Mouse (Mus musculus): ENCODE measurements around the gene Ptprt. TPM values are rescaled to one million over a fixed set of nuclear protein-coding genes. Genes with fewer than 3 reads are reported as not detected.

Ptprt gene
- polyA plus RNA-seq, 1 experiment from 2014 or later, result 23.6 TPM

- no peak overlapping the region for H3K27ac ChIP-seq (ENCODE audit: low read depth, low read length)
- no peaks in the 10 kb centered on the region for H3K9me3 ChIP-seq (ENCODE audit: control insufficient read depth, low read length)
- H3K36me3 ChIP-seq (ENCODE audit: control insufficient read depth, insufficient read depth, low read length), result no peaks in the 10 kb centered on the region
- H3K27me3 ChIP-seq (ENCODE audit: control insufficient read depth, insufficient read depth, low read length), result no peaks in the 10 kb centered on the region
- H3K4me2 ChIP-seq (ENCODE audit: low read depth, low read length), result no peak overlapping the region
- H3K4me3 ChIP-seq (ENCODE audit: low read depth, low read length), result no peak overlapping the region
- peaks cover 9% of the 10 kb centered on the region; the same call in 1 of the 2 replicates for H3K4me1 ChIP-seq (ENCODE audit: control insufficient read depth, insufficient read depth, low read length)
- ATAC-seq (ENCODE audit: low read depth), result peak; percentile 74; the same call in 1 of the 2 replicates
- WGBS, result 24% methylated on average over 2 of the region's 2 CpGs
- H3K9ac ChIP-seq (replicated peaks; ENCODE audit: low read depth, low read length), result no peak overlapping the region
Measured at GRCm38 (mm10) chr2:162251272-162251671, 409.7 kb downstream of the Ptprt start.

- ATAC-seq (ENCODE audit: low read depth), result no peak
- Histone ChIP-seq H3K9me3 (ENCODE audit: control insufficient read depth, low read length) (no peaks in the 10 kb centered on the region), H3K36me3 (ENCODE audit: control insufficient read depth, insufficient read depth, low read length) (no peaks in the 10 kb centered on the region), H3K4me2 (ENCODE audit: low read depth, low read length) (no peak overlapping the region), H3K4me3 (ENCODE audit: low read depth, low read length) (no peak overlapping the region), H3K9ac (replicated peaks; ENCODE audit: low read depth, low read length) (no peak overlapping the region), H3K27ac (ENCODE audit: low read depth, low read length) (no peak overlapping the region), H3K4me1 (ENCODE audit: control insufficient read depth, insufficient read depth, low read length) (peaks cover 9% of the 10 kb centered on the region; the same call in 1 of the 2 replicates), H3K27me3 (ENCODE audit: control insufficient read depth, insufficient read depth, low read length) (no peaks in the 10 kb centered on the region)
- 86% methylated on average over 4 of the region's 4 CpGs for WGBS
Measured at GRCm38 (mm10) chr2:162248296-162248695, 412.7 kb downstream of the Ptprt start.

- WGBS, result 62% methylated on average over 1 of the region's 1 CpGs
- H3K36me3 ChIP-seq (ENCODE audit: control insufficient read depth, insufficient read depth, low read length), result no peaks in the 10 kb centered on the region
- no peaks in the 10 kb centered on the region for H3K4me1 ChIP-seq (ENCODE audit: control insufficient read depth, insufficient read depth, low read length)
- H3K4me2 ChIP-seq (ENCODE audit: low read depth, low read length), result no peak overlapping the region
- no peaks in the 10 kb centered on the region for H3K9me3 ChIP-seq (ENCODE audit: control insufficient read depth, low read length)
- H3K27ac ChIP-seq (ENCODE audit: low read depth, low read length), result no peak overlapping the region
- ATAC-seq (ENCODE audit: low read depth), result no peak
- H3K27me3 ChIP-seq (ENCODE audit: control insufficient read depth, insufficient read depth, low read length), result no peaks in the 10 kb centered on the region
- H3K4me3 ChIP-seq (ENCODE audit: low read depth, low read length), result no peak overlapping the region
- no peak overlapping the region for H3K9ac ChIP-seq (replicated peaks; ENCODE audit: low read depth, low read length)
Measured at GRCm38 (mm10) chr2:162222476-162222875, 438.5 kb downstream of the Ptprt start.

- no peak for ATAC-seq (ENCODE audit: low read depth)
- no peak overlapping the region for H3K27ac ChIP-seq (ENCODE audit: low read depth, low read length)
- no peak overlapping the region for H3K4me2 ChIP-seq (ENCODE audit: low read depth, low read length)
- no peak overlapping the region for H3K4me3 ChIP-seq (ENCODE audit: low read depth, low read length)
- H3K9me3 ChIP-seq (ENCODE audit: control insufficient read depth, low read length), result no peaks in the 10 kb centered on the region
- no peaks in the 10 kb centered on the region for H3K4me1 ChIP-seq (ENCODE audit: control insufficient read depth, insufficient read depth, low read length)
- H3K36me3 ChIP-seq (ENCODE audit: control insufficient read depth, insufficient read depth, low read length), result no peaks in the 10 kb centered on the region
- H3K9ac ChIP-seq (replicated peaks; ENCODE audit: low read depth, low read length), result no peak overlapping the region
- no peaks in the 10 kb centered on the region for H3K27me3 ChIP-seq (ENCODE audit: control insufficient read depth, insufficient read depth, low read length)
Measured at GRCm38 (mm10) chr2:162220586-162220985, 440.4 kb downstream of the Ptprt start.

- ATAC-seq (ENCODE audit: low read depth), result no peak
Measured at GRCm38 (mm10) chr2:162219507-162219906, 441.4 kb downstream of the Ptprt start.

GRCm38 (mm10) chr2:162217896-162218295, 443.1 kb downstream of the Ptprt start:
- Histone ChIP-seq H3K27ac (ENCODE audit: low read depth, low read length) (no peak overlapping the region), H3K36me3 (ENCODE audit: control insufficient read depth, insufficient read depth, low read length) (no peaks in the 10 kb centered on the region), H3K4me2 (ENCODE audit: low read depth, low read length) (no peak overlapping the region), H3K9ac (replicated peaks; ENCODE audit: low read depth, low read length) (no peak overlapping the region), H3K4me1 (ENCODE audit: control insufficient read depth, insufficient read depth, low read length) (no peaks in the 10 kb centered on the region), H3K9me3 (ENCODE audit: control insufficient read depth, low read length) (no peaks in the 10 kb centered on the region), H3K27me3 (ENCODE audit: control insufficient read depth, insufficient read depth, low read length) (no peaks in the 10 kb centered on the region), H3K4me3 (ENCODE audit: low read depth, low read length) (no peak overlapping the region)
- WGBS, result 89% methylated on average over 5 of the region's 5 CpGs
- no peak for ATAC-seq (ENCODE audit: low read depth)

More at GRCm38 (mm10) chr2:162219507-162219906, 441.4 kb downstream of the Ptprt start:
- Histone ChIP-seq H3K4me3 (ENCODE audit: low read depth, low read length) (no peak overlapping the region), H3K27ac (ENCODE audit: low read depth, low read length) (no peak overlapping the region), H3K27me3 (ENCODE audit: control insufficient read depth, insufficient read depth, low read length) (no peaks in the 10 kb centered on the region), H3K4me2 (ENCODE audit: low read depth, low read length) (no peak overlapping the region), H3K4me1 (ENCODE audit: control insufficient read depth, insufficient read depth, low read length) (no peaks in the 10 kb centered on the region), H3K9ac (replicated peaks; ENCODE audit: low read depth, low read length) (no peak overlapping the region), H3K36me3 (ENCODE audit: control insufficient read depth, insufficient read depth, low read length) (no peaks in the 10 kb centered on the region), H3K9me3 (ENCODE audit: control insufficient read depth, low read length) (no peaks in the 10 kb centered on the region)
- 82% methylated on average over 4 of the region's 4 CpGs for WGBS

- no peak for ATAC-seq (ENCODE audit: low read depth)
- Histone ChIP-seq H3K9me3 (ENCODE audit: control insufficient read depth, low read length) (no peaks in the 10 kb centered on the region), H3K27me3 (ENCODE audit: control insufficient read depth, insufficient read depth, low read length) (no peaks in the 10 kb centered on the region), H3K36me3 (ENCODE audit: control insufficient read depth, insufficient read depth, low read length) (no peaks in the 10 kb centered on the region), H3K9ac (replicated peaks; ENCODE audit: low read depth, low read length) (no peak overlapping the region), H3K27ac (ENCODE audit: low read depth, low read length) (no peak overlapping the region), H3K4me2 (ENCODE audit: low read depth, low read length) (no peak overlapping the region), H3K4me1 (ENCODE audit: control insufficient read depth, insufficient read depth, low read length) (no peaks in the 10 kb centered on the region), H3K4me3 (ENCODE audit: low read depth, low read length) (no peak overlapping the region)
- 11% methylated on average over 2 of the region's 2 CpGs for WGBS
Measured at GRCm38 (mm10) chr2:162212397-162212796, 448.6 kb downstream of the Ptprt start.

GRCm38 (mm10) chr2:162210564-162210963, 450.4 kb downstream of the Ptprt start:
- no peak overlapping the region for H3K4me3 ChIP-seq (ENCODE audit: low read depth, low read length)
- no peak overlapping the region for H3K9ac ChIP-seq (replicated peaks; ENCODE audit: low read depth, low read length)
- H3K9me3 ChIP-seq (ENCODE audit: control insufficient read depth, low read length), result no peaks in the 10 kb centered on the region
- WGBS, result 83% methylated on average over 6 of the region's 6 CpGs
- no peaks in the 10 kb centered on the region for H3K36me3 ChIP-seq (ENCODE audit: control insufficient read depth, insufficient read depth, low read length)
- no peaks in the 10 kb centered on the region for H3K27me3 ChIP-seq (ENCODE audit: control insufficient read depth, insufficient read depth, low read length)
- no peaks in the 10 kb centered on the region for H3K4me1 ChIP-seq (ENCODE audit: control insufficient read depth, insufficient read depth, low read length)
- no peak for ATAC-seq (ENCODE audit: low read depth)
- no peak overlapping the region for H3K4me2 ChIP-seq (ENCODE audit: low read depth, low read length)
- no peak overlapping the region for H3K27ac ChIP-seq (ENCODE audit: low read depth, low read length)

- ATAC-seq (ENCODE audit: low read depth), result no peak
- Histone ChIP-seq H3K9ac (replicated peaks; ENCODE audit: low read depth, low read length) (no peak overlapping the region), H3K4me1 (ENCODE audit: control insufficient read depth, insufficient read depth, low read length) (no peaks in the 10 kb centered on the region), H3K4me2 (ENCODE audit: low read depth, low read length) (no peak overlapping the region), H3K27me3 (ENCODE audit: control insufficient read depth, insufficient read depth, low read length) (no peaks in the 10 kb centered on the region), H3K27ac (ENCODE audit: low read depth, low read length) (no peak overlapping the region), H3K4me3 (ENCODE audit: low read depth, low read length) (no peak overlapping the region), H3K9me3 (ENCODE audit: control insufficient read depth, low read length) (no peaks in the 10 kb centered on the region), H3K36me3 (ENCODE audit: control insufficient read depth, insufficient read depth, low read length) (no peaks in the 10 kb centered on the region)
- 78% methylated on average over 5 of the region's 5 CpGs for WGBS
Measured at GRCm38 (mm10) chr2:162197316-162197715, 463.6 kb downstream of the Ptprt start.

Measured in neural tube, embryonic 14.5 days (tissue).